Mouse (Mus musculus) cortical plate, adult 2 months (tissue): ENCODE results near the gene Mpv17. TPM values are rescaled to one million over a fixed set of nuclear protein-coding genes. Genes with fewer than 3 reads are reported as not detected.

Source experiments
- H3K27ac ChIP-seq: fragments of 200-500 bp; 2 replicates; pipeline ENCODE4 v1.5.1; 2012; ENCODE audit warnings: low read length, control low read depth, inconsistent platforms; ENCODE audit not compliant: insufficient read depth
- H3K4me1 ChIP-seq: fragments of 200-500 bp; 2 replicates; pipeline ENCODE4 v1.6.1; 2011; ENCODE audit warnings: low read length; ENCODE audit not compliant: control insufficient read depth, insufficient read depth
- H3K4me3 ChIP-seq: fragments of 200-500 bp; 2 replicates; pipeline ENCODE4 v1.5.1; 2011; ENCODE audit warnings: mild to moderate bottlenecking, low read length, control low read depth; ENCODE audit not compliant: insufficient read depth
- CTCF ChIP-seq: fragments of 200-500 bp; IDR thresholded peaks from 2 replicates; pipeline ENCODE4 v1.5.1; 2011; ENCODE audit warnings: mild to moderate bottlenecking, control low read depth, low read length; ENCODE audit not compliant: insufficient read depth; ENCODE audit errors: extremely low read depth
- POLR2A ChIP-seq: fragments of 200-500 bp; IDR thresholded peaks from 2 replicates; pipeline ENCODE4 v1.6.1; 2011; ENCODE audit warnings: mild to moderate bottlenecking, low read length, control low read depth; ENCODE audit not compliant: insufficient read depth; ENCODE audit errors: extremely low read depth
- polyA plus RNA-seq: library from polyadenylated mRNA; depleted of rRNA; stranded (reverse); fragments of >200 nt; gene quantifications from 2 replicates; pipeline ENCODE4 v1.2.3, GENCODE M21; 2012; rRNA removed

The Mpv17 gene
- 96.7 and 102 TPM in 2 replicates for polyA plus RNA-seq

GRCm38 (mm10) chr5:31154152-31154553, at the start of gene Mpv17:
TSS of gene Mpv17 (minus strand) at chr5:31154251.
- Histone ChIP-seq H3K4me1 (peaks cover 4% of the 10 kb centered on the region), H3K27ac (peak within 1 kb of the TSS; percentile 74), H3K4me3 (peak within 1 kb of the TSS; percentile 74)
- TF ChIP-seq POLR2A (peak; percentile 89), CTCF (no peak)

- H3K4me3 ChIP-seq, result no peak overlapping the region; the same call in 1 of the 2 replicates
- H3K4me1 ChIP-seq, result no peaks in the 10 kb centered on the region
- H3K27ac ChIP-seq, result no peak overlapping the region
- TF ChIP-seq CTCF, result no peak
- no peak for TF ChIP-seq POLR2A
Measured at GRCm38 (mm10) chr5:31202933-31203332, 48.9 kb upstream of the Mpv17 start.

- TF ChIP-seq CTCF, result no peak
- peak; percentile 90 for TF ChIP-seq POLR2A
- no peaks in the 10 kb centered on the region for H3K4me1 ChIP-seq
Measured at GRCm38 (mm10) chr5:31201742-31202590, 47.9 kb upstream of the Mpv17 start, which contains the start of gene Zfp513. TSS of gene Zfp513 (minus strand) at chr5:31202303.

GRCm38 (mm10) chr5:31201042-31201741, 47.1 kb upstream of the Mpv17 start:
- Histone ChIP-seq H3K27ac (peak overlapping the region; percentile 59), H3K4me1 (no peaks in the 10 kb centered on the region), H3K4me3 (peak overlapping the region; percentile 69)
- no peak for TF ChIP-seq CTCF
- no peak for TF ChIP-seq POLR2A

More at GRCm38 (mm10) chr5:31201742-31202590, 47.9 kb upstream of the Mpv17 start, which contains the start of gene Zfp513:
- Histone ChIP-seq H3K27ac (peak within 1 kb of the TSS; percentile 59), H3K4me3 (peak within 1 kb of the TSS; percentile 69)

- H3K27ac ChIP-seq, result no peak overlapping the region
- no peaks in the 10 kb centered on the region for H3K4me1 ChIP-seq
- H3K4me3 ChIP-seq, result no peak overlapping the region
- TF ChIP-seq CTCF (no peak), POLR2A (no peak)
Measured at GRCm38 (mm10) chr5:31200327-31200768, 46.3 kb upstream of the Mpv17 start.

- no peak overlapping the region for H3K27ac ChIP-seq
- H3K4me3 ChIP-seq, result no peak overlapping the region
- TF ChIP-seq CTCF (0 out of 2 replicates have a peak, but pooled peaks have one; percentile 15), POLR2A (peak; percentile 51; the same call in 1 of the 2 replicates)
- H3K4me1 ChIP-seq, result no peaks in the 10 kb centered on the region
Measured at GRCm38 (mm10) chr5:31199893-31200292, 45.8 kb upstream of the Mpv17 start.

GRCm38 (mm10) chr5:31199321-31199892, 45.4 kb upstream of the Mpv17 start:
- Histone ChIP-seq H3K27ac (no peak overlapping the region), H3K4me1 (no peaks in the 10 kb centered on the region), H3K4me3 (no peak overlapping the region)
- TF ChIP-seq POLR2A, result no peak; the same call in 1 of the 2 replicates

- no peak for TF ChIP-seq CTCF
- TF ChIP-seq POLR2A, result peak; percentile 43; the same call in 1 of the 2 replicates
- no peak overlapping the region for H3K27ac ChIP-seq
- peaks cover 2% of the 10 kb centered on the region; the same call in 1 of the 2 replicates for H3K4me1 ChIP-seq
- H3K4me3 ChIP-seq, result no peak overlapping the region
Measured at GRCm38 (mm10) chr5:31198616-31199320, 44.7 kb upstream of the Mpv17 start.
